Mouse (Mus musculus) 416B (cell line): ENCODE measurements at regions not wholly inside any gene's neighbourhood (a gene's known extent, or its start where the extent isn't known, plus 50 kb on each side); places are given as distances from the start of the nearest gene placed in this dataset.
A peak's percentile ranks its signal among the peaks of the same experiment; 100 is the strongest.

Experiments used
- DNase-seq: peaks from one replicate; pipeline ENCODE4 v3.0.0; 2011; ENCODE audit warnings: low read depth

DNA sequence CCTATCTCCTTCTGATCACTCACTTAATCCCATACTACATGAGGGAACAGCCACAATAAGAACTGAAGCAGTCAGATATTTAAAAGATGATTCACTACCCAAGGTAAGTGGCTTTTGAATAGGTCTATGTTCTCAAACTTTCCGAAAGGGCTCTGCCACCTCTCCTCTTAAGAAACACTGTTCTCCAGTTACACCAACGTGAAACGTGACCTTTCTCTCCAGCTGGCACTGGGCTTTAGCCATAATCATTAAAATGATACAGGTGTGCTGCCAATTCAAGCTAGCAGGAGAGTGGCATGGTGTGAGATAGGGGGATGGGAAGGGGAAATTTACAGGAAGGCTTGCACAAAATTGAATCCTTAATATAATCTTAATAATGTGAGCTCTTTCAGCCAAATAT lies 2216.4 kb upstream of the Gm7489 start:
- DNase-seq, result no peak

- DNase-seq, result no peak
These were observed 2212.9 kb upstream of the Gm7489 start for GRCm38 (mm10) chr15:51671667-51672372.

- DNase-seq, result peak; percentile 34
These were observed 2211.2 kb upstream of the Gm7489 start for GRCm38 (mm10) chr15:51673483-51673882.

GRCm38 (mm10) chr15:51675291-51675690 lies 2209.4 kb upstream of the Gm7489 start:
- no peak for DNase-seq

DNA sequence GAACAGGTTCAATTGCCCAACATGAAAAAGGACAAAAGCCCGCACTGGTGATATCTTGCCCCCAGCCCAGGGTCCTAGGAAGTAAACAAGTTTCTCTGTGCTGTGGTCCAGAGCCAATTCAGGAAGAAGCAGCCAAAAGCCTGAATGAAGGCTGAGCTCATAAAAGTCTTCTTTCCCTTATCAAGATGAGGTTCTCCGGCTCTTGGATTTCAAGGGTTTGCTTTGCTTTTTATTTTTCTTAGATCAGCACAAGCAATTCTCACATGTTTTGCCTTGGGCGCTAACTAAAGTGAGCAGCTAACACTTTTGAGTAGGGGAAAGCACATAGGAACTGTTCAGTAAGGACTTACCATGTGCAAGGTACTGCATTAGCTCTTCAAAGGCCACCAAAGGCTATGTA lies 2208.0 kb upstream of the Gm7489 start:
- no peak for DNase-seq

DNA sequence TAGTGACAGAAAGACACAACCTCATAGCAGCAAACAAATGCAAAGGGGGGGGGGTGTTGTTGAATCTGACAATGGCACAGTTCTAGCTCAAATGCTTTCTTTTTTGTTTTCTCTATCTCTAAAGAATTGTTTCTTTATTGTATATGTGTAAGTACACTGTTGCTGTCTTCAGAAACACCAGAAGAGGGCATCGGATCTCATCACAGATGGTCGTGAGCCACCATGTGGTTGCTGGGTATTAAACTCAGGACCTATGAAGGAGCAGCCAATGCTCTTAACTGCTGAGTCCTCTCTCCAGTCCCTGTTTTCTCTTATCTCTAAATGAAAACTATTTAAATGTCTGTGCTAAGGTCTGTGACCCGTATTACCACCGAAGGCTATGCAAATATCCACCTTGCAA lies 2207.4 kb upstream of the Gm7489 start:
- peak; percentile 22 for DNase-seq

DNA sequence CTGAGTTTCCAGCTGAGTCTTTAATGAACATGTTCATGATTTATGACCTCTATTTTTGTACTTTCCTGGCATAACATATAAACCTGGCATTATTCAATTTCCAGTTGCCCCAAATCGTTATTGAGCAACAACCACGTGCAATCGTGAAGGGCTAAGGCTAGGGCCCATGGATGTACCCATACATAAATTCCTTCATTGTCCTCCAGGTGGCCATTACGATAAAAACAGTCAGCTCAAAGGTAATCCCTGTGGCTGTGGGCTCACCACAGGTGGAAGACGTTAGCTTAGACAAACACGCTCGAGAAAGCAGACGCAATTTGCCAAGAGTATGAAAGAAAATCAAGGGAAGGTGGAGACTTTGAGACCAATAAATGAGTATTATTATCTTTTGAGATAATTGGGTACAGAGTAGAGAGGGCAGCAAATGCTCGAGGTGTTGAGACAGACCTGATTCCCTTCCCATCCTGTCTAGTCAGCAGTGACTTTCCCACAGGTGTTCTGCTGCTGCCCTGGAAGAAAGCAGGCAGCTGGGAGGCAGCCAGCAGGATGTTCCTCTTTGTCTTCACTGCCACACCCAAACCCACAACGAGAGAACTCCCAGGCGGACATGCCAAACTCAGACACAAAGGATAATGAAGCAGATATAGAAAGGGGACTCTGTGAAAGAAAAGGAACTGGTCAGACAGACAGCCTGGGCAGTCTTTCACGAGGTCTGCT lies 2205.4 kb upstream of the Gm7489 start:
- no peak for DNase-seq

DNA sequence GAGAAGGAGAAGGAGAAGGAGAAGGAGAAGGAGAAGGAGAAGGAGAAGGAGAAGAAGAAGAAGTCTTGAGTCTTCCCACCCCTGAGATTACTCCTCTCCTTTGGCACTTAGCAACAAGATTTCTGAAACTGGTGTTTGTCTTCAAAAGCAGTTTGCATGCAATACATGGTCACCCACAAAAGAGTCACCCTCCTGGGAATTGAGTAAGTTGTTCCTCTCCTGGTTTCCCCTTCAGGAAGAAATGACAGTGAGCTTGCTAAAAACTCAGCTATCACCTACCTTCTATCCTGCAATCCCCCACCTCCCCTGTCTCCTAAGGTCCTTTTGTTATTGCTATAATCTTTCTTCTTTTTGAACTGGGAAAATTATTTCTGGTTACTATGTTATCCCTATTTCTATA lies 2204.2 kb upstream of the Gm7489 start:
- no peak for DNase-seq

- no peak for DNase-seq
These were observed 2203.5 kb upstream of the Gm7489 start for GRCm38 (mm10) chr15:51681191-51681590.

DNA sequence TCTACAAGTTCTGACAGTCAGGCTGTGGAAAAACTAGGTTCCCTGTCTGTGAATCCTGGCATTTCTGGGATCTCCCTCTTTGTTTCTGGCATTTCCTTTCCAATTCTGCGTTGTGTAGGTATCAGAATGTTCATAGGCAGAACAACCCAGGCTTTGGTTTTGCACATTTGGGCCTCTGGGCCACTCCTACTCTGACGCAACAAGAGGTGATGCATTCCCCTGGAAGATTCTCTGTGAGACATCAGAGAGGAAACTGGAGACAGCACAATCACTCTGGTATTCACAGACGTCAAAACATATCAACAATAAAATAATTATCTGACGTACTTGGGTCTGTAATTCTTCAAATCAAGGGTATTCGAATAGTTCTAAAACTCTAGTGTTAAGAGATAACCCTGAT lies 2202.4 kb upstream of the Gm7489 start:
- DNase-seq, result no peak

DNA sequence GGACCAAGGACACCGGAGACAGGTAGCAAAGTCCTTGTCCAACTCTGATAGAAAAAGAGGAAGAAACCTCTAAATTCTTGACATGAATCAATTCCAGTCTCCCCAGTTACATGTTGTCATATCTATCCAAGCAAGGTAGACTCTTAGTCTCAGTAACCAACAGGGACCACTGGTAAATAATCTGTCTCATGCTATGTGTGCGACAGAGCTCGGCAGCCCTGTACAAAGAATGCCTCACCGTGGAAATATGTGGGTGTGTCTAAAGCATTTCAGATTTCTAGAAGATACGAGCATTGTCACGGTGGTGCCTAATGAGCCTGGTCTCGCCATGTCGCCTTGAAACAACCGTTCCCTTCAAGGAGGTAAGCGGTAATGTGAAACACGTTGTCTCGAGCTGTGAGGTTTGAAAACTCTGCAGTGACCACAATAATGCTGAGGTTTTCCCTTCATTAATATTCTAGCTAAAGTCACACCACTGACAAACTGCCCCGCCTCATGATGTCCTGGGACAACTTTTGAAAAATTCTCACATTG lies 2197.6 kb upstream of the Gm7489 start:
- no peak for DNase-seq

DNA sequence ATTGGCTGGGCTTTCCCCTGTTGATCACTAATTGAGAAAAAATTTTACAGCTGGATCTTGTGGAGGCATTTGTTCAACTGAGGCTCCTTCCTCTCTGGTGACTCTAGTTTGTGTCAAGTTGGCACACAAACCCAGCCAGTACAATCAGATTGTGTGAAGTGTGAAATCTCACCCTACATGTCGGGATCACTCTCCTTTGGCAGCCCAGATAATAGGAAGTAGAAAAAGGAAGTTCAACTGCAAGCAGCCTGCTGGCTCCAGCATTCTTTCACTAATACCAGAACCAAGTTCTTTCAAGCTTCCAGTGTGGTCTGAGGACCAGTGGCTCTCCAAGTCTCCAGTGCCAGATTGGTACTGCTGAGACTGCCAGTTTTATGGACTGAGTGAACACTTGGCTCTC lies 2195.2 kb upstream of the Gm7489 start:
- DNase-seq, result no peak

- DNase-seq, result peak; percentile 12
These were observed 2192.0 kb upstream of the Gm7489 start for GRCm38 (mm10) chr15:51692671-51693070.

GRCm38 (mm10) chr15:51696344-51697016 lies 2188.2 kb upstream of the Gm7489 start:
- peak; percentile 65 for DNase-seq

- no peak for DNase-seq
These were observed 2180.5 kb upstream of the Gm7489 start for GRCm38 (mm10) chr15:51704198-51704597.

GRCm38 (mm10) chr15:51709871-51710655 lies 2174.6 kb upstream of the Gm7489 start:
- peak; percentile 39 for DNase-seq

DNA sequence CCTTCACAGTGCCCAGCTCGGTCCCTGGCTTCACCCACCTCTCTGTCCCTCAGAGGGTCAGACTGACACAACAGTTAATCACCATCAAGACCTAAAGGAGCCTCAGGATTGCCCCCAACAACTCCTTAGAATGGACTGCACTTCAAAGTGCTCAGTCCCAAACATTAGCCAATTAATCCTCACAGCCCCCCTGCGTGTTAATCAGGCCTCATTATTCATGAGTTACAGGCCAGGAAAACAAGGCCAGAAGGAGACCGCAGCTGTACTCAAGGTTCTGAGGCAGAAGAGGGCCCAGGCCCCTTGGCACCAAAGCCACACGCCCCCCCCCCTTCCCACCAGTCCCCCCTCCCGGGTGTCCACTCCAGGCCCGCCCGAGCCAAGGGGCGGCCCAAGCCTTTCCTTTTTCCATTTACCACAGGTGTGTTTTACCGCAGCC lies 2163.8 kb upstream of the Gm7489 start:
- no peak for DNase-seq

- DNase-seq, result no peak
These were observed 2163.3 kb upstream of the Gm7489 start for GRCm38 (mm10) chr15:51721363-51721762.

GRCm38 (mm10) chr15:51724127-51724526 lies 2160.6 kb upstream of the Gm7489 start:
- peak; percentile 54 for DNase-seq

DNA sequence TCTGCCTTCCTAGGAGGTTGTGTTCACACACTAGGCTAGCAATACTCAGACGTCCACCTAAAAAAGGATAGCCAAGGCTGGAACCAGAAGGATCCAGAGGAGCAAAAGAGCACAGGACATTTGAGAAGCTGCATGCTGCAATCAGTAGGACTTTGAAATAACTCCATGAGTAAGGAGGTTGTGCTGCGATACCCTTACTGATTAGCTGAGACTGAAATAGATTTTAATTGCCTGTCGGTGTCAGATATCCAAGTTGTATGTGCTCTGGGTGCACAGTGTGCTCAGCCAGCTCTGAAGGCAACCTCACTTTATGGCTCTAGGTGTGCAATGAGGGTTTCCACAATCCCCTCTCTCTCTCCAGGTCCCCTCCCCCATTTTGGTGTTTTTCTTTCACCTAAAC lies 2159.2 kb upstream of the Gm7489 start:
- no peak for DNase-seq

DNA sequence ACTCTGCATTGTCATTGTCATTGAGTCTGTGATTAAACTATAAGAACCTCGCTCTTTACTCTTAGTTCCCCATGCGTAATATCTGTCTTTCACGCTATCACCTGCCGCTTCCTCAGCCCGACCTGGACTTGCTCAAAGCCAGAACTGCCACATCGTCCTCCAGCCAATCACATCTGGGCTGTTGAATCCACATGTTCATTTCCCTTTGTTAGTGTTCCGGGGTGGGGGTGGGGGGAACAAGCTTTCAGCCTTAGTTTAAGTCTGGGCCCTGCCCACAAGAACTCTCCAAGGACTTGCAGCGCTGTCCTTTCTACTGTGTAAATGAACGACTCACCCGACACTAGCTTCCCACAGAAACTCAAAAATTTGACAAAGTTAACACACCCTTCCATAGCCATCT lies 2154.6 kb upstream of the Gm7489 start:
- no peak for DNase-seq

- no peak for DNase-seq
These were observed 2153.8 kb upstream of the Gm7489 start for GRCm38 (mm10) chr15:51730805-51731412.
